Mouse (Mus musculus): ENCODE measurements around the gene Cfl2. TPM values are rescaled to one million over a fixed set of nuclear protein-coding genes. Genes with fewer than 3 reads are reported as not detected.

Gene Cfl2
- polyA plus RNA-seq, 1 experiment from 2014 or later: 227 TPM

DNA sequence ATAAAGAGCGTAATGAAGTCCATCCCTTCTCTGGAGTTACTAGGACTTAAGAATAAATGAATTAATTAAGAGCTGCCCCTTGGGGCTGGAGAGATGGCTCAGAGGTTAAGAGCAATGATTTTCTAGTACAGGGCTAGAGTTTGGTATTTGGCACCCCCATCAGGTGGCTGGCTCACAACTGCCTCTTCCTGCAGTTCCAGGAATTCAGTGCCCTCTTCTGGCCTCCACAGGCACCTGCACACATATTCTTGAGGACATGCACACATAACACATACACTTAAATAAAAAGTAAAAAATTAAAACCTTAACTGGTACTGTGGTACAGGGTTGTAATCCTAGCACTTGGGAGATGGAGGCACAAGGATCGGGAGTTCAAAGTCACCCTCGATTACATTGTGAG lies 37.5 kb downstream of the Cfl2 start:
- H3K36me3 ChIP-seq: no peaks in the 10 kb centered on the region
- no peak overlapping the region for H3K27ac ChIP-seq
- no peak overlapping the region for H3K4me3 ChIP-seq
- no peaks in the 10 kb centered on the region for H3K27me3 ChIP-seq
- no peak for ATAC-seq (ENCODE audit: low FRiP score)
- over 99% methylated on average over 3 of the region's 3 CpGs for WGBS
- H3K9ac ChIP-seq: no peak overlapping the region
- H3K9me3 ChIP-seq (replicated peaks): no peaks in the 10 kb centered on the region
- no peak overlapping the region for H3K4me2 ChIP-seq (replicated peaks)
- H3K4me1 ChIP-seq: peaks cover 3% of the 10 kb centered on the region; the same call in 1 of the 2 replicates

DNA sequence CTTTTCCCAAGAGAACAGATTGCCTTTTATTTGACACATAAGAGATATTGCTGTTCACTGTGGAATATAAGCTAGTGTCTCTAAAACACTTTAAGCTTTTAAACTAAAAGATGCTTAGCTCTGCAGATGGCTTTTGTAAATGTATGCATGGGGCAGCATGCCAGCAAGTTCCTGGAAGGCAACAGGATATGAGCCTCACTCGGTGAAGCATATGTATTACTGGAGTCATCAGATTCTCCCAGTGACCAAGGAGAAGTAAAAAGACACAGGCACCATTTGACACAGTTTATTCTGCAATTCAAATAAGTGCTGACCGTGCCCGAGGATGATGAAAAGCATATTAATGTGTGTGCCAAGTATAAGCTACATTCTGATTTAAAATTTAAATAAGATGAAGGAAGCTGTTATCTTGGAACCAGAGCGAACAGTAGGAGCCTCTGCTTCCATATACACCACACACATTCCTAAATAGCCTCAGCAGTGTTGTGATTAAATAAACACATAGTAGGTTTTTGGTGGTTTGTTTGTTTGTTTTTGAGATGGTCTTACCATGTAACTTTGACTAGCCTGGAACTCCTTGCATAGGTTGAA lies 39.7 kb downstream of the Cfl2 start:
- ATAC-seq (ENCODE audit: low FRiP score): no peak
- Histone ChIP-seq H3K4me1 (peaks cover 3% of the 10 kb centered on the region; the same call in 1 of the 2 replicates), H3K4me2 (replicated peaks) (no peak overlapping the region), H3K4me3 (no peak overlapping the region), H3K36me3 (no peaks in the 10 kb centered on the region), H3K27ac (no peak overlapping the region), H3K9me3 (replicated peaks) (no peaks in the 10 kb centered on the region), H3K27me3 (no peaks in the 10 kb centered on the region), H3K9ac (no peak overlapping the region)
- WGBS: 49% methylated on average over 4 of the region's 4 CpGs

DNA sequence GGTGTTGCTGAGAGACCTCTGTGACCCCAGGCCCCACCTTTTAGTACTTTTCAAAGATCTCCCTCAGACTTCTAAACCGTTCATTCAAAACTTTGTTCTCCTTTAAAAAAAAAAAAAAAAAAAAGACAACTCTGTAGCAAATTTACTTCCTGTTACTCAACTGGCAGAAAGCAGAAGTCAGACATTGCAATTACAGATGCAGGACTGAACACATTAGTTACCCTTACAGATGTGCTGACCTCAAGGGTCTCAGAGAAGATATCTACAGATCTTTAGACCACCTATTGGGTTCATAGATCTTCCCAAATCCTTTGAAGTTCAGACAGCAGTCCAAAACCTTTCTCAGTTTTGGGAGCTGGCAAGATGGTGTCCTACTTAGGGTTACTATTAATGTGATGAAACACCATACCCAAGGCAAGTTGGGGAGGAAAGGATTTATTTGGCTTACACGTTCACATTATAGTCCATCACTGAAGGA lies 42.0 kb downstream of the Cfl2 start:
- Histone ChIP-seq H3K9ac (no peak overlapping the region), H3K27ac (no peak overlapping the region), H3K27me3 (no peaks in the 10 kb centered on the region), H3K4me2 (replicated peaks) (no peak overlapping the region), H3K36me3 (no peaks in the 10 kb centered on the region), H3K4me1 (peaks cover 3% of the 10 kb centered on the region; the same call in 1 of the 2 replicates), H3K4me3 (no peak overlapping the region), H3K9me3 (replicated peaks) (no peaks in the 10 kb centered on the region)
- 38% methylated on average over 2 of the region's 2 CpGs for WGBS
- ATAC-seq (ENCODE audit: low FRiP score): no peak

DNA sequence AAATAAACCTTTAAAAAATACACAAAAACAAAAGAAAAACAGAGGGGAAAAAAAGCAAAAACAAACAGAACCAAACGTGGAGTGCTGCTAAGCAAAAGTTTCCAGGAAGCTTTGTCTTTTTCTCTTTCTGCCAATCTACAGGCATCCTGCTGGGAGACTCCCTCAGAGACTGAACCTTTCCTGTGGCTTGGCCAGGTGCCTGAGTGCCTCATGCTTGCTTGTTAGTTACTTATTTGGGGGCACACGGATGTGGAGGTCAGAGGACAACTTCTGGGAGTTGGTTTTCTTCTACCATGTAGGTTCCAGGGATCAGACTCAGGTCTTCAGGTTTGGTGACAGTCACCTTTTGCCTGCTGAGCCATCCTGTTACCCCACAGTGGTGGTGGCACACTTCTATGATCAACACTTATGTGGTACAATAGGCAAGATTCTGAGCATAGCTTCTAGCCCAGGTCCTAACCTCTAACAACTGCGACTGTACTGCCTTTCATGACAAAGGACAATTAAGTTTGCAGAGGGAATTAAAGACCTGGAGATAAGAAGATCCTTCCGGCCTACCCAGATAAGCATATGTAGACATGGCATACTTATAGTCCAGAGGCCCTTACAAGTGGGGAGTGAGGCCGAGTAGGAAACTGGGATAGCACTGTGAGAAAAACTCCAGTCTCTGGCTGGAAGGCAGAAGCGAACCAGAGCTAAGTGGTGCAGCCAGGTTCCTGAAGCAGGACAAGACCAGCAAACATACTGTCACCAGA lies 43.3 kb downstream of the Cfl2 start:
- Histone ChIP-seq H3K27me3 (no peaks in the 10 kb centered on the region), H3K4me3 (no peak overlapping the region), H3K4me1 (peaks cover 3% of the 10 kb centered on the region; the same call in 1 of the 2 replicates), H3K9ac (no peak overlapping the region), H3K9me3 (replicated peaks) (no peaks in the 10 kb centered on the region), H3K4me2 (replicated peaks) (no peak overlapping the region), H3K36me3 (no peaks in the 10 kb centered on the region), H3K27ac (no peak overlapping the region)
- ATAC-seq (ENCODE audit: low FRiP score): no peak
- 79% methylated on average over 6 of the region's 6 CpGs for WGBS

DNA sequence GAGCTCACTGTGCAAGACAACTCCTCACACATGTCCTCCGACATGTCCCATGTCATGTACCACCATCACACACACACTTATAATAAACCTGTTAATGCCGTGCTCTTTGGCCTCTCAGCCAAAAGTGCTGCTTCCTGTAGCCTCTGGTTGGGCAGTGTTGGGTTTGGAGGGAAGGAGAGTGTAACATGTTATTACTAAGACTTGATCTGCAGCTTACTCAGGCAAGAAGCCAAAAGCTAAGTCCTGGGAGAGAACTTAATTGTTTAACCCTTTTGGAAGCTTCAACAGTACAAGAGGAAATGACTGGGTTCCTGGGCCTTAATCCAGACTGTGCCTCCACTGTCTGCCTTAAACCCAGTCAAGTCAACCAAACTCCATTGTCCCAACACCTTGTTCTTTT lies 52.5 kb downstream of the Cfl2 start:
- no peaks in the 10 kb centered on the region for H3K4me1 ChIP-seq
- 89% methylated on average over 2 of the region's 2 CpGs for WGBS
- no peak overlapping the region for H3K4me2 ChIP-seq (replicated peaks)
- no peak overlapping the region for H3K9ac ChIP-seq
- no peaks in the 10 kb centered on the region for H3K27me3 ChIP-seq
- H3K27ac ChIP-seq: no peak overlapping the region
- no peak overlapping the region for H3K4me3 ChIP-seq
- ATAC-seq (ENCODE audit: low FRiP score): no peak
- no peaks in the 10 kb centered on the region for H3K9me3 ChIP-seq (replicated peaks)
- H3K36me3 ChIP-seq: no peaks in the 10 kb centered on the region

Other genes with a start within 250 kb of the Cfl2 start
- 166 and 176 TPM in 2 replicates for gene Sptssa, start 206.3 kb downstream of the Cfl2 start, polyA plus RNA-seq (2016; fragmentation: Nextera tagmentation; extraction: Ambion mirVana)
- 79.8 and 85.3 TPM in 2 replicates for gene Eapp, start 167.0 kb downstream of the Cfl2 start, polyA plus RNA-seq (2016; fragmentation: Nextera tagmentation; extraction: Ambion mirVana)
- gene Snx6, start 67.2 kb downstream of the Cfl2 start, polyA plus RNA-seq (2016; fragmentation: Nextera tagmentation; extraction: Ambion mirVana): 208 and 220 TPM in 2 replicates
- gene Gm20403, start 123.7 kb upstream of the Cfl2 start, polyA plus RNA-seq (2016; fragmentation: Nextera tagmentation; extraction: Ambion mirVana): not detected in 2 replicates
- 28.1 and 30.3 TPM in 2 replicates for gene Baz1a, start 151.5 kb upstream of the Cfl2 start, polyA plus RNA-seq (2016; fragmentation: Nextera tagmentation; extraction: Ambion mirVana)
- 28.5 and 33.2 TPM in 2 replicates for gene 2700097O09Rik, start 217.2 kb upstream of the Cfl2 start, polyA plus RNA-seq (2016; fragmentation: Nextera tagmentation; extraction: Ambion mirVana)
- gene Srp54a, start 217.4 kb upstream of the Cfl2 start, polyA plus RNA-seq (2016; fragmentation: Nextera tagmentation; extraction: Ambion mirVana): 153 and 171 TPM in 2 replicates